Mouse (Mus musculus) limb, embryonic 13.5 days (tissue): ENCODE results near the gene Lyl1. TPM values are rescaled to one million over a fixed set of nuclear protein-coding genes. Genes with fewer than 3 reads are reported as not detected.

Source experiments
- ATAC-seq: fragments of 200-750 bp; cut with Nextera tagmentation; 2 replicates; pipeline ENCODE4 v1.8.0; 2017; ENCODE audit warnings: low read depth, moderate number of reproducible peaks, moderate TSS enrichment; ENCODE audit not compliant: low FRiP score
- H3K27ac ChIP-seq: fragments of 300-500 bp; sonication (generic); 2 replicates; pipeline ENCODE4 v1.5.1; 2015; ENCODE audit warnings: inconsistent platforms, mild to moderate bottlenecking, moderate library complexity
- H3K27me3 ChIP-seq: fragments of 300-500 bp; sonication (generic); 2 replicates; pipeline ENCODE4 v1.6.1; 2015; ENCODE audit warnings: mild to moderate bottlenecking, inconsistent platforms
- H3K36me3 ChIP-seq: fragments of 300-500 bp; sonication (generic); 2 replicates; pipeline ENCODE4 v1.6.1; 2015; ENCODE audit warnings: inconsistent platforms, mild to moderate bottlenecking, moderate library complexity
- H3K4me1 ChIP-seq: fragments of 300-500 bp; sonication (generic); 2 replicates; pipeline ENCODE4 v1.6.1; 2015; ENCODE audit warnings: inconsistent platforms
- H3K4me2 ChIP-seq: fragments of 300-500 bp; sonication (generic); replicated peaks from 2 replicates; pipeline ENCODE4 v1.6.1; 2015; ENCODE audit warnings: inconsistent platforms, mild to moderate bottlenecking, moderate library complexity
- H3K4me3 ChIP-seq: fragments of 300-500 bp; sonication (generic); 2 replicates; pipeline ENCODE4 v1.5.1; 2015; ENCODE audit warnings: moderate library complexity, mild to moderate bottlenecking, inconsistent platforms
- H3K9ac ChIP-seq: fragments of 300-500 bp; sonication (generic); 2 replicates; pipeline ENCODE4 v1.6.1; 2015; ENCODE audit warnings: mild to moderate bottlenecking, inconsistent platforms
- H3K9me3 ChIP-seq: fragments of 300-500 bp; sonication (generic); 2 replicates; pipeline ENCODE4 v1.6.1; 2016; ENCODE audit warnings: inconsistent platforms
- WGBS: fragments of 180-500 bp; shearing (Covaris S2); methylation state at CpG from one replicate; pipeline ENCODE4 v1.1.7; 2015; 5-methylcytosine and 5-hydroxymethylcytosine counted together
- polyA plus RNA-seq: library from polyadenylated mRNA; unstranded; fragments of >200 nt; fragmentation: Nextera tagmentation; extraction: Ambion mirVana; gene quantifications from 2 replicates; pipeline ENCODE4 v1.2.1, GENCODE M21; 2015

The Lyl1 gene
- polyA plus RNA-seq, 1 experiment from 2014 or later, result 4.1 TPM

GRCm38 (mm10) chr8:84731371-84732177 lies 30.3 kb downstream of the Lyl1 start:
- H3K9ac ChIP-seq, result peak overlapping the region; percentile 39; the same call in 1 of the 2 replicates
- no peak for ATAC-seq
- peaks cover 99% of the 10 kb centered on the region for H3K4me1 ChIP-seq
- 0 out of 2 replicates have a peak, but pooled peaks cover 6% of the 10 kb centered on the region for H3K27me3 ChIP-seq
- no peak overlapping the region for H3K4me2 ChIP-seq
- peaks cover 56% of the 10 kb centered on the region for H3K36me3 ChIP-seq
- no peak overlapping the region for H3K4me3 ChIP-seq
- no peaks in the 10 kb centered on the region for H3K9me3 ChIP-seq
- 74% methylated on average over 11 of the region's 11 CpGs for WGBS
- peak overlapping the region; percentile 52; the same call in 1 of the 2 replicates for H3K27ac ChIP-seq

- Histone ChIP-seq H3K4me2 (no peak overlapping the region), H3K9me3 (no peaks in the 10 kb centered on the region), H3K27ac (peak overlapping the region; percentile 52; the same call in 1 of the 2 replicates), H3K27me3 (0 out of 2 replicates have a peak, but pooled peaks cover 9% of the 10 kb centered on the region), H3K4me1 (peaks cover 98% of the 10 kb centered on the region), H3K9ac (no peak overlapping the region), H3K4me3 (no peak overlapping the region), H3K36me3 (peaks cover 46% of the 10 kb centered on the region)
- WGBS, result 69% methylated on average over 5 of the region's 5 CpGs
- no peak for ATAC-seq
These were observed 31.3 kb downstream of the Lyl1 start for GRCm38 (mm10) chr8:84732545-84732944.

- no peak for ATAC-seq
- H3K27ac ChIP-seq, result peak overlapping the region; percentile 52; the same call in 1 of the 2 replicates
- peaks cover 98% of the 10 kb centered on the region for H3K4me1 ChIP-seq
- H3K4me2 ChIP-seq, result no peak overlapping the region; the same call in 1 of the 2 replicates
- H3K9ac ChIP-seq, result peak overlapping the region; percentile 46; the same call in 1 of the 2 replicates
- no peak overlapping the region for H3K4me3 ChIP-seq
- peaks cover 42% of the 10 kb centered on the region for H3K36me3 ChIP-seq
- no peaks in the 10 kb centered on the region for H3K9me3 ChIP-seq
- H3K27me3 ChIP-seq, result 0 out of 2 replicates have a peak, but pooled peaks cover 9% of the 10 kb centered on the region
- 50% methylated on average over 6 of the region's 6 CpGs for WGBS
These were observed 31.7 kb downstream of the Lyl1 start for GRCm38 (mm10) chr8:84732996-84733395.

GRCm38 (mm10) chr8:84733959-84734358 lies 32.7 kb downstream of the Lyl1 start:
- no peak for ATAC-seq
- H3K27me3 ChIP-seq, result 0 out of 2 replicates have a peak, but pooled peaks cover 9% of the 10 kb centered on the region
- H3K4me1 ChIP-seq, result peaks cover 98% of the 10 kb centered on the region
- H3K36me3 ChIP-seq, result peaks cover 36% of the 10 kb centered on the region
- peak overlapping the region; percentile 15; the same call in 1 of the 2 replicates for H3K27ac ChIP-seq
- WGBS, result 92% methylated on average over 6 of the region's 6 CpGs
- no peak overlapping the region for H3K4me3 ChIP-seq
- H3K4me2 ChIP-seq, result no peak overlapping the region
- H3K9me3 ChIP-seq, result no peaks in the 10 kb centered on the region
- H3K9ac ChIP-seq, result 0 out of 2 replicates have a peak overlapping the region, but pooled peaks have one; percentile 43

GRCm38 (mm10) chr8:84734680-84735079 lies 33.4 kb downstream of the Lyl1 start:
- Histone ChIP-seq H3K4me1 (peaks cover 98% of the 10 kb centered on the region), H3K9me3 (no peaks in the 10 kb centered on the region), H3K27ac (no peak overlapping the region), H3K36me3 (peaks cover 36% of the 10 kb centered on the region), H3K4me3 (no peak overlapping the region), H3K4me2 (no peak overlapping the region), H3K27me3 (0 out of 2 replicates have a peak, but pooled peaks cover 9% of the 10 kb centered on the region), H3K9ac (no peak overlapping the region)
- ATAC-seq, result no peak
- 76% methylated on average over 2 of the region's 2 CpGs for WGBS

GRCm38 (mm10) chr8:84735597-84735996 lies 34.3 kb downstream of the Lyl1 start:
- Histone ChIP-seq H3K27me3 (0 out of 2 replicates have a peak, but pooled peaks cover 9% of the 10 kb centered on the region), H3K9me3 (no peaks in the 10 kb centered on the region), H3K4me3 (no peak overlapping the region), H3K9ac (0 out of 2 replicates have a peak overlapping the region, but pooled peaks have one; percentile 48), H3K36me3 (peaks cover 28% of the 10 kb centered on the region), H3K27ac (no peak overlapping the region), H3K4me2 (no peak overlapping the region), H3K4me1 (peaks cover 98% of the 10 kb centered on the region)
- WGBS, result 34% methylated on average over 2 of the region's 2 CpGs
- no peak for ATAC-seq

GRCm38 (mm10) chr8:84736521-84736920 lies 35.3 kb downstream of the Lyl1 start:
- ATAC-seq, result no peak

GRCm38 (mm10) chr8:84737608-84738007 lies 36.4 kb downstream of the Lyl1 start:
- 0 out of 2 replicates have a peak, but pooled peaks have one; percentile 10 for ATAC-seq
- WGBS, result 2% methylated on average over 16 of the region's 16 CpGs

More at GRCm38 (mm10) chr8:84736521-84736920, 35.3 kb downstream of the Lyl1 start:
- WGBS, result 79% methylated on average over 4 of the region's 4 CpGs
- Histone ChIP-seq H3K4me3 (no peak overlapping the region), H3K4me1 (peaks cover 98% of the 10 kb centered on the region), H3K9me3 (no peaks in the 10 kb centered on the region), H3K27me3 (0 out of 2 replicates have a peak, but pooled peaks cover 9% of the 10 kb centered on the region), H3K27ac (0 out of 2 replicates have a peak overlapping the region, but pooled peaks have one; percentile 44), H3K4me2 (no peak overlapping the region), H3K36me3 (peaks cover 22% of the 10 kb centered on the region), H3K9ac (peak overlapping the region; percentile 48; the same call in 1 of the 2 replicates)

GRCm38 (mm10) chr8:84738266-84738665 lies 37.0 kb downstream of the Lyl1 start:
- Histone ChIP-seq H3K4me1 (peaks cover 98% of the 10 kb centered on the region), H3K36me3 (peaks cover 19% of the 10 kb centered on the region), H3K4me2 (peak overlapping the region; percentile 48), H3K4me3 (no peak overlapping the region), H3K27me3 (0 out of 2 replicates have a peak, but pooled peaks cover 9% of the 10 kb centered on the region), H3K27ac (peak overlapping the region; percentile 100), H3K9me3 (no peaks in the 10 kb centered on the region), H3K9ac (peak overlapping the region; percentile 58)
- no peak for ATAC-seq
- 16% methylated on average over 10 of the region's 10 CpGs for WGBS

More at GRCm38 (mm10) chr8:84737608-84738007, 36.4 kb downstream of the Lyl1 start:
- Histone ChIP-seq H3K27me3 (0 out of 2 replicates have a peak, but pooled peaks cover 9% of the 10 kb centered on the region), H3K4me2 (peak overlapping the region; percentile 48), H3K9ac (peak overlapping the region; percentile 58), H3K4me1 (peaks cover 98% of the 10 kb centered on the region), H3K9me3 (no peaks in the 10 kb centered on the region), H3K27ac (peak overlapping the region; percentile 100), H3K4me3 (no peak overlapping the region), H3K36me3 (peaks cover 20% of the 10 kb centered on the region)

- peak overlapping the region; percentile 100 for H3K27ac ChIP-seq
- peaks cover 98% of the 10 kb centered on the region for H3K4me1 ChIP-seq
- H3K4me2 ChIP-seq, result peak overlapping the region; percentile 48
These were observed 37.6 kb downstream of the Lyl1 start for GRCm38 (mm10) chr8:84738715-84739400.

GRCm38 (mm10) chr8:84739401-84739742 lies 38.1 kb downstream of the Lyl1 start:
- no peak overlapping the region for H3K4me3 ChIP-seq
- no peak overlapping the region; the same call in 1 of the 2 replicates for H3K4me2 ChIP-seq
- H3K9me3 ChIP-seq, result no peaks in the 10 kb centered on the region
- peaks cover 98% of the 10 kb centered on the region for H3K4me1 ChIP-seq
- ATAC-seq, result no peak
- WGBS, result 0% methylated on average over 1 of the region's 1 CpGs
- H3K27ac ChIP-seq, result peak overlapping the region; percentile 100
- H3K27me3 ChIP-seq, result 0 out of 2 replicates have a peak, but pooled peaks cover 9% of the 10 kb centered on the region
- H3K36me3 ChIP-seq, result peaks cover 8% of the 10 kb centered on the region
- peak overlapping the region; percentile 58 for H3K9ac ChIP-seq

More at GRCm38 (mm10) chr8:84738715-84739400, 37.6 kb downstream of the Lyl1 start:
- peaks cover 13% of the 10 kb centered on the region for H3K36me3 ChIP-seq
- 41% methylated on average over 10 of the region's 10 CpGs for WGBS
- no peak for ATAC-seq
- H3K27me3 ChIP-seq, result 0 out of 2 replicates have a peak, but pooled peaks cover 9% of the 10 kb centered on the region
- peak overlapping the region; percentile 58 for H3K9ac ChIP-seq
- no peak overlapping the region for H3K4me3 ChIP-seq
- no peaks in the 10 kb centered on the region for H3K9me3 ChIP-seq
